27 mouse cellular contexts compared by ENCODE assay signal in the genomic region with DNA sequence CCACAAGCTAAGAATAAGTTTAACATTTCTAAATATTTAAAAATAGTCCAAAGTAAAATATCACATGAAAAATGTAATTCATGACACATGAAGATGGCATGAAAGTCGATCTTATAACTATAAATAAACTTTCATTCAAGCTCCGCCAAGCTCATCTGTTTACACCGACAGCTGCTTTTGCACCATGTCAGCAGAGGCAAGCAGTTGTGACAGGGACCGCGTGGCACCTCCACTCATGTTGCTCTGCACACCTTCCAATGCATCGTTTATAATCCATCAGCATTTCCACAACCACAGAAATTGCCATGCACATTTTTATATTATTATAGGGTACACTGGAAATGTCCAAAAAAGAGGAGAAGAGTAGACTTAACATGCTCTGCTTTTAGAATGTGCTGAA.
DNase-seq lines count a peak whose midpoint lies in the region; ATAC-seq and TF ChIP-seq lines count a peak whose summit lies in the region.
"Had no signal": no experiment of that assay in that cellular context is flagged by ENCODE, and none has a peak within 500 bp of the region (broad histone marks: within the 10 kb centered on the region; RNA-seq: fewer than 3 reads in every experiment).

No protein-coding gene starts in this region.

- TF ChIP-seq CTCF in gastrocnemius, adult 2 months (IDR thresholded peaks at IDR 0.05) = no peak

- no peak overlapping the region for H3K9ac ChIP-seq in embryonic facial prominence, embryonic 14.5 days (ENCODE audit: low read depth, low read length)
- H3K9ac ChIP-seq: embryonic facial prominence, embryonic 12.5 days; embryonic facial prominence, embryonic 15.5 days; forebrain, embryonic 12.5 days; forebrain, postnatal 0 days had no signal

- H3K36me3 ChIP-seq in embryonic facial prominence, embryonic 14.5 days (ENCODE audit: control insufficient read depth, insufficient read depth, low read length) = no peaks in the 10 kb centered on the region
- H3K36me3 ChIP-seq in embryonic facial prominence, embryonic 10.5 days (replicated peaks) = no peaks in the 10 kb centered on the region
- H3K36me3 ChIP-seq: embryonic facial prominence, embryonic 12.5 days; embryonic facial prominence, embryonic 15.5 days; forebrain, embryonic 10.5 days; forebrain, embryonic 12.5 days; G1E had no signal

- peaks cover 6% of the 10 kb centered on the region for H3K9me3 ChIP-seq in embryonic facial prominence, embryonic 14.5 days (ENCODE audit: control insufficient read depth, low read length)
- no peaks in the 10 kb centered on the region for H3K9me3 ChIP-seq in embryonic facial prominence, embryonic 10.5 days
- H3K9me3 ChIP-seq: embryonic facial prominence, embryonic 12.5 days; embryonic facial prominence, embryonic 15.5 days; forebrain, embryonic 12.5 days; G1E had no signal

- no peak overlapping the region for H3K4me2 ChIP-seq in embryonic facial prominence, embryonic 14.5 days (ENCODE audit: low read depth, low read length)
- H3K4me2 ChIP-seq: embryonic facial prominence, embryonic 12.5 days; embryonic facial prominence, embryonic 15.5 days; forebrain, embryonic 12.5 days had no signal

- intact Hi-C loops in gastrocnemius, adult 2 months (cut with DNase I) = no loop called here

- no peak for ATAC-seq in embryonic facial prominence, embryonic 14.5 days (ENCODE audit: low read depth)
- ATAC-seq: CD4-positive, CD25-positive, alpha-beta regulatory T cell, adult 4 months; forebrain, embryonic 14.5 days; forebrain, postnatal 0 days had no signal

- H3K4me1 ChIP-seq in embryonic facial prominence, embryonic 14.5 days (ENCODE audit: control insufficient read depth, insufficient read depth, low read length) = no peaks in the 10 kb centered on the region
- H3K4me1 ChIP-seq in embryonic facial prominence, embryonic 10.5 days = no peaks in the 10 kb centered on the region
- H3K4me1 ChIP-seq: embryonic facial prominence, embryonic 12.5 days; embryonic facial prominence, embryonic 15.5 days; forebrain, embryonic 12.5 days had no signal

- no peak overlapping the region for H3K4me3 ChIP-seq in embryonic facial prominence, embryonic 14.5 days (ENCODE audit: low read depth, low read length)
- no peak overlapping the region for H3K4me3 ChIP-seq in embryonic facial prominence, embryonic 10.5 days
- no peak overlapping the region for H3K4me3 ChIP-seq in gastrocnemius, adult 2 months
- H3K4me3 ChIP-seq: embryonic facial prominence, embryonic 12.5 days; embryonic facial prominence, embryonic 15.5 days; erythroblast, embryonic 14.5 days; forebrain, embryonic 10.5 days; forebrain, embryonic 12.5 days had no signal

- H3K27me3 ChIP-seq in embryonic facial prominence, embryonic 14.5 days (replicated peaks; ENCODE audit: control insufficient read depth, insufficient read depth, low read length) = no peaks in the 10 kb centered on the region
- H3K27me3 ChIP-seq in embryonic facial prominence, embryonic 10.5 days (replicated peaks; ENCODE audit: low read depth, poor library complexity, severe bottlenecking) = no peaks in the 10 kb centered on the region
- H3K27me3 ChIP-seq: CH12.LX; embryonic facial prominence, embryonic 12.5 days; embryonic facial prominence, embryonic 15.5 days; forebrain, embryonic 12.5 days had no signal

- 79% methylated on average over 6 of the region's 6 CpGs for WGBS in embryonic facial prominence, embryonic 14.5 days
- WGBS in embryonic facial prominence, embryonic 10.5 days = 88% methylated on average over 6 of the region's 6 CpGs

- no peak overlapping the region for H3K27ac ChIP-seq in embryonic facial prominence, embryonic 14.5 days (replicated peaks; ENCODE audit: low read depth, low read length)
- no peak overlapping the region for H3K27ac ChIP-seq in embryonic facial prominence, embryonic 10.5 days (replicated peaks)
- H3K27ac ChIP-seq in gastrocnemius, adult 2 months = no peak overlapping the region; the same call in 1 of the 2 replicates
- H3K27ac ChIP-seq: embryonic facial prominence, embryonic 12.5 days; embryonic facial prominence, embryonic 15.5 days; forebrain, embryonic 10.5 days; forebrain, embryonic 12.5 days had no signal

- DNase-seq in embryonic facial prominence, embryonic 14.5 days (ENCODE audit: low spot score) = peak; percentile 11
- DNase-seq in embryonic facial prominence, embryonic 10.5 days (ENCODE audit: low spot score) = no peak
- peak; percentile 43 for DNase-seq in gastrocnemius, adult 2 months
- no peak for DNase-seq in gastrocnemius, postnatal 25 days
- DNase-seq in skeletal muscle tissue, adult 2 months (ENCODE audit: low read depth, low spot score) = peak; percentile 43
- DNase-seq in ovary, postnatal 36 days (ENCODE audit: low spot score) = no peak
- DNase-seq: adrenal gland, adult 2 months; adrenal gland, postnatal 10 days; adrenal gland, postnatal 25 days; B cell, adult 2 months; cerebellum, adult 11 months; cerebellum, adult 18-20 months; cerebellum, adult 8-10 months; cerebellum, adult 9-11 months; cerebellum, postnatal 14 days; cerebellum, postnatal 36 days; embryo, embryonic 11 days; forebrain, postnatal 0 days had no signal

Comparison
In these comparisons a context has a peak if more than half of its experiments do, and no peak if none do; other contexts are left out.
1. DNase-seq: peak in embryonic facial prominence, embryonic 14.5 days (single experiment), gastrocnemius, adult 2 months (single experiment) and skeletal muscle tissue, adult 2 months (single experiment); none in embryonic facial prominence, embryonic 10.5 days (single experiment), gastrocnemius, postnatal 25 days (single experiment) and ovary, postnatal 36 days (single experiment).